Mouse (Mus musculus): ENCODE results near the gene Btbd2.

Btbd2 gene

GRCm38 (mm10) chr10:80687850-80688249 lies 31.0 kb upstream of the Btbd2 start:
- DNase-seq (ENCODE audit: low spot score in 2 of 2) = peak; percentile 57 to 74

- no peak for DNase-seq (ENCODE audit: low spot score in 2 of 2)
Observed at GRCm38 (mm10) chr10:80686617-80687016, 29.7 kb upstream of the Btbd2 start.

- DNase-seq (ENCODE audit: low spot score in 2 of 2) = no peak
Observed at GRCm38 (mm10) chr10:80684984-80685383, 28.1 kb upstream of the Btbd2 start.

- no peak for DNase-seq (ENCODE audit: low spot score in 2 of 2)
Observed at GRCm38 (mm10) chr10:80684214-80684613, 27.3 kb upstream of the Btbd2 start.

- DNase-seq (ENCODE audit: low spot score in 2 of 2) = no peak
Observed at GRCm38 (mm10) chr10:80683647-80684046, 26.8 kb upstream of the Btbd2 start.

GRCm38 (mm10) chr10:80682003-80682402 lies 25.1 kb upstream of the Btbd2 start:
- DNase-seq (ENCODE audit: low spot score in 2 of 2) = no peak

GRCm38 (mm10) chr10:80680260-80680696 lies 23.4 kb upstream of the Btbd2 start:
- DNase-seq (ENCODE audit: low spot score in 2 of 2) = no peak

- no peak for DNase-seq (ENCODE audit: low spot score in 2 of 2)
Observed at GRCm38 (mm10) chr10:80679556-80680259, 22.8 kb upstream of the Btbd2 start.

GRCm38 (mm10) chr10:80678601-80679377 lies 21.9 kb upstream of the Btbd2 start:
- no peak for DNase-seq (ENCODE audit: low spot score in 2 of 2)

GRCm38 (mm10) chr10:80677942-80678436 lies 21.1 kb upstream of the Btbd2 start, which contains the start of gene Mknk2:
TSS of gene Mknk2 (minus strand) at chr10:80678112.
- peak; percentile 90 to 96 for DNase-seq (ENCODE audit: low spot score in 2 of 2)

GRCm38 (mm10) chr10:80677128-80677875 lies 20.4 kb upstream of the Btbd2 start:
- DNase-seq (ENCODE audit: low spot score in 2 of 2) = no peak

- peak; percentile 100 for DNase-seq (ENCODE audit: low spot score in 2 of 2)
Observed at GRCm38 (mm10) chr10:80676198-80676928, 19.5 kb upstream of the Btbd2 start.

- no peak for DNase-seq (ENCODE audit: low spot score in 2 of 2)
Observed at GRCm38 (mm10) chr10:80675405-80676197, 18.7 kb upstream of the Btbd2 start.

GRCm38 (mm10) chr10:80674851-80675404 lies 18.1 kb upstream of the Btbd2 start:
- DNase-seq (ENCODE audit: low spot score in 2 of 2) = no peak

- no peak for DNase-seq (ENCODE audit: low spot score in 2 of 2)
Observed at GRCm38 (mm10) chr10:80674161-80674711, 17.4 kb upstream of the Btbd2 start.

GRCm38 (mm10) chr10:80673690-80674089 lies 16.8 kb upstream of the Btbd2 start:
- no peak for DNase-seq (ENCODE audit: low spot score in 2 of 2)

GRCm38 (mm10) chr10:80671936-80672690 lies 15.2 kb upstream of the Btbd2 start:
- DNase-seq (ENCODE audit: low spot score in 2 of 2) = no peak

GRCm38 (mm10) chr10:80671251-80671650 lies 14.4 kb upstream of the Btbd2 start:
- no peak for DNase-seq (ENCODE audit: low spot score in 2 of 2)

GRCm38 (mm10) chr10:80670531-80670930 lies 13.7 kb upstream of the Btbd2 start:
- no peak for DNase-seq (ENCODE audit: low spot score in 2 of 2)
